Mouse (Mus musculus) hindbrain, embryonic 13.5 days (tissue): ENCODE measurements at regions not wholly inside any gene's neighbourhood (a gene's known extent, or its start where the extent isn't known, plus 50 kb on each side); places are given as distances from the start of the nearest gene placed in this dataset.

Experiments used
- ATAC-seq: fragments of 200-750 bp; cut with Nextera tagmentation; 2 replicates; pipeline ENCODE4 v1.8.0; 2017; ENCODE audit warnings: moderate TSS enrichment; ENCODE audit not compliant: low FRiP score
- H3K27ac ChIP-seq: fragments of 300-500 bp; sonication (generic); 2 replicates; pipeline ENCODE4 v1.5.1; 2015; ENCODE audit warnings: inconsistent platforms, mild to moderate bottlenecking, moderate library complexity
- H3K27me3 ChIP-seq: fragments of 300-500 bp; sonication (generic); 2 replicates; pipeline ENCODE4 v1.6.1; 2015; ENCODE audit warnings: mild to moderate bottlenecking, inconsistent platforms
- H3K36me3 ChIP-seq: fragments of 300-500 bp; sonication (generic); 2 replicates; pipeline ENCODE4 v1.6.1; 2015; ENCODE audit warnings: mild to moderate bottlenecking, inconsistent platforms
- H3K4me1 ChIP-seq: fragments of 300-500 bp; sonication (generic); replicated peaks from 2 replicates; pipeline ENCODE4 v1.6.1; 2015; ENCODE audit warnings: inconsistent platforms
- H3K4me2 ChIP-seq: fragments of 300-500 bp; sonication (generic); 2 replicates; pipeline ENCODE4 v1.6.1; 2015; ENCODE audit warnings: inconsistent platforms, mild to moderate bottlenecking, moderate library complexity
- H3K4me3 ChIP-seq: fragments of 300-500 bp; sonication (generic); 2 replicates; pipeline ENCODE4 v1.5.1; 2015; ENCODE audit warnings: mild to moderate bottlenecking, inconsistent platforms
- H3K9ac ChIP-seq: fragments of 300-500 bp; sonication (generic); 2 replicates; pipeline ENCODE4 v1.6.1; 2015; ENCODE audit warnings: mild to moderate bottlenecking, inconsistent platforms
- H3K9me3 ChIP-seq: fragments of 300-500 bp; sonication (generic); 2 replicates; pipeline ENCODE4 v1.6.1; 2016; ENCODE audit warnings: inconsistent platforms
- WGBS: fragments of 180-500 bp; shearing (Covaris S2); methylation state at CpG from one replicate; pipeline ENCODE4 v1.1.7; 2015; 5-methylcytosine and 5-hydroxymethylcytosine counted together

DNA sequence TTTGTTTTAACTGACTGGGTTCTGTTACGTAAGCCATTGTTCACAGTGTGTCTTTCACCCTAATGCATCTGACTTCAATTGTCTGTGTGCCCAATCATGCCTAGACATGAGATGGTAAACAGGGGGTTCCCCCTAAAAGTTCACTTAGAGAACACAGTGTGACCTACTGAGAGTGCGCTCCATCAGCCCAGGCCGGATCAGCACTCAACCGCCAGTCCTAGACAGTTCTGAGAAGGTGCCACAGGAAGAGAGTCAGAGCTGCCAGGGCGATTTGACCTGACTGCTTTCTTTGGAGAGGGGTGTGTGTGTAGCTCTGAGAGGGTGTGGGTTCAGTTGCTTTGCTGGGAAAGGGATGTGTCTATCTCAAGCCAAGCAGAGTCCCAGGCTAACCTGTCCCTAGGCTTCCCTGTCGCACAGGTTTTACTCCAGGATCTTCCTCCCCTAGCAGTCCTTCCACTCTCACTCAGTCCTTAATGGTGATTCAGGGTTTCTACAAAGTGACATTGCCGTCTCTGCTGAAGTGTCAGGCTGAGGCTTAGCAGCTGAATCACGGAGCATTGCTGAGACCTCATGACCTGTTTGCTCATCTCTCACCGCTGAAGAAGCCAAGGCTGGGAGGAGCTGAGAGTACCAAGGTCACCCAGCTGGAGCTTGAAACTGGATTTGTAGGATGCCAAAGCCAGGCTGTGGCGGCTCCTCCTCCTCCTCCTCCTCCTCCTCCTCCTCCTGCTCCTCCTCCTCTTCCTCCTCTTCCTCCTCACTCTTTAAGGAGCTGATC lies 64.8 kb upstream of the Ipo5 start:
- no peaks in the 10 kb centered on the region; the same call in 1 of the 2 replicates for H3K4me1 ChIP-seq
- no peak overlapping the region for H3K4me3 ChIP-seq
- 0 out of 2 replicates have a peak, but pooled peaks cover 4% of the 10 kb centered on the region for H3K27me3 ChIP-seq
- no peaks in the 10 kb centered on the region for H3K9me3 ChIP-seq
- H3K4me2 ChIP-seq = no peak overlapping the region
- no peak overlapping the region for H3K9ac ChIP-seq
- H3K36me3 ChIP-seq = no peaks in the 10 kb centered on the region
- no peak for ATAC-seq
- 67% methylated on average over 10 of the region's 10 CpGs for WGBS
- H3K27ac ChIP-seq = no peak overlapping the region

DNA sequence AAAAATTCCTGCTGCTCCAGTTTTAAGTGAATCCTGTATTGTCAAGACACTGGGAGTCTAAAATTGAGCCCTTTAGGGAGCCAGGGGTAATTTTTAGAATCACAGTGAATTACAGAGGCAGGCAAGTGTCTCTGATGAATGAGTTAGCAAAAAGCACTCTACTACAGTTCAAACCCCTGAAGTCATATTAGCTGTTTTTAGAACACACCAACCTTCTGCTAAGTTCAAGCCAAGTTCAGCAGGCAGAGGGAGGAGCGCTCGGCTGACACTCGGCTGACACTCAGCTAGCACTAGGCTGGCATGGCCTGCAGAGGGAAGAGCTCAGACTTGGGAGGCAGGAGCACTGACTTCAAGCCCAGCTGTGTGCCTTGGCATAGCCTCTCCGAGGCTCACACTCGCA lies 64.0 kb upstream of the Ipo5 start:
- ATAC-seq = no peak
- 81% methylated on average over 5 of the region's 5 CpGs for WGBS
- H3K36me3 ChIP-seq = no peaks in the 10 kb centered on the region

DNA sequence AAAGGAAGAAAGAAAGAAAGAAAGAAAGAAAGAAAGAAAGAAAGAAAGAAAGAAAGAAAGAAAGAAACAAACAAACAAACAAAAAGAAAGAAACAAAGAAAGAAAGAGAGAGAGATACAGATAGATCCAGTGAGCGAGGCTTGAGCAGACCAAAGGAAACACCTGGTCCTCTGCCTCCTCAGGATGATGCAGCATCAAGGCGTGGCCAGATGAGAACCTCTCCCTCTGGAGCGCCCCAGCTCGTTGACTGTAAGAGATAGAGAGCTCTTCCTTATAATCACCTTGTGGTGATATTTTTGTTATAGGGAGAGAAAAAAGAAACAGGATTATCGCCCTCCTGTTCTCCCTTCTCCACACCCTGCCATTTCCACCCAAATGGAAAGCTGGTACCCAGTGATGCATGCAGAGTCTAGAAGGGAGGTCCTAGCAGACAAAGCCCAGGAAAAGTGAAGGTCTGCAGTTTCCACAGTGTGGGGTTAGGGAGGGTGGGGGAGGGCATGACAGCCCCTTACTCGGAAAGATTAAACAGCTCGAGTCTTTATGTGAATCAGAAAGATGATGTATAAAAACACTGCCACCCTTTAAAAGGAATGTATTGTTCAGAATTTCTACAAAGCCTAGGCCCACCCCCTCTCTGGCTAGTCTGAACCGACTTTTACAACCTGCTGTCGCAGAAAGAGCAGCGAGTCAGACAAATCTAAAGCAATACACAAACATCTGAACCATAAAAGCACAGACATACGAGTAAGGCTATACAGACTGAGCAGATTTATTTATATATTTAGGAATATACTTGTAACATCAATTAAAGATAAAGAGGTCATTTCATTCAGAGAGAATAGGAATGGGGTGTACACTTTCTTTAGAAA lies 62.7 kb upstream of the Ipo5 start:
- Histone ChIP-seq H3K27me3 (0 out of 2 replicates have a peak, but pooled peaks cover 4% of the 10 kb centered on the region), H3K9me3 (no peaks in the 10 kb centered on the region), H3K4me2 (no peak overlapping the region), H3K4me3 (no peak overlapping the region), H3K27ac (no peak overlapping the region), H3K4me1 (no peaks in the 10 kb centered on the region; the same call in 1 of the 2 replicates), H3K36me3 (no peaks in the 10 kb centered on the region), H3K9ac (no peak overlapping the region)
- ATAC-seq = no peak
- 46% methylated on average over 11 of the region's 11 CpGs for WGBS

More for the DNA sequence above, 64.0 kb upstream of the Ipo5 start:
- Histone ChIP-seq H3K9me3 (no peaks in the 10 kb centered on the region), H3K27me3 (0 out of 2 replicates have a peak, but pooled peaks cover 4% of the 10 kb centered on the region), H3K9ac (no peak overlapping the region), H3K27ac (no peak overlapping the region), H3K4me1 (no peaks in the 10 kb centered on the region; the same call in 1 of the 2 replicates), H3K4me2 (no peak overlapping the region), H3K4me3 (no peak overlapping the region)

DNA sequence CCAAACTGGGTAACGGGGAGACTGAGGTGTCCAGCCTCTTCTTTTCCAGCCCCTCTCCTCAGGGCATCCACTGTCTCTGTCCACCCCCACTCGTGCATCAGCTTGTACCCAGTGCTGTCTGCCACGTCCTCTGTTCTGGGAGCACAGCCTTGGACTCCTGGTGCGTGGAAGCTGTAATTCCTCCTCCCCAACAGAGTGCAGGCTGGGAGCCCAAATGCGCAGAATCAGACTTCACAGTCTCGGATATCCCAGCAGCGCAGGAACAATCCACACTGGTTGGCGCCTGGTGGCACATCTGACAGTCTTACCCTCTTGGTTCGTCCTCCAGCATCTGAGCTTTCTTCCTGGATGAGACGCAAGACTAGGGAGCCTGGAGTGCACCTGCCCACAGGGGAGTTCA lies 61.9 kb upstream of the Ipo5 start:
- 72% methylated on average over 10 of the region's 10 CpGs for WGBS
- Histone ChIP-seq H3K27me3 (0 out of 2 replicates have a peak, but pooled peaks cover 4% of the 10 kb centered on the region), H3K4me3 (no peak overlapping the region), H3K4me1 (no peaks in the 10 kb centered on the region; the same call in 1 of the 2 replicates), H3K9me3 (no peaks in the 10 kb centered on the region), H3K27ac (no peak overlapping the region), H3K4me2 (no peak overlapping the region), H3K9ac (0 out of 2 replicates have a peak overlapping the region, but pooled peaks have one; percentile 13), H3K36me3 (no peaks in the 10 kb centered on the region)
- no peak for ATAC-seq

DNA sequence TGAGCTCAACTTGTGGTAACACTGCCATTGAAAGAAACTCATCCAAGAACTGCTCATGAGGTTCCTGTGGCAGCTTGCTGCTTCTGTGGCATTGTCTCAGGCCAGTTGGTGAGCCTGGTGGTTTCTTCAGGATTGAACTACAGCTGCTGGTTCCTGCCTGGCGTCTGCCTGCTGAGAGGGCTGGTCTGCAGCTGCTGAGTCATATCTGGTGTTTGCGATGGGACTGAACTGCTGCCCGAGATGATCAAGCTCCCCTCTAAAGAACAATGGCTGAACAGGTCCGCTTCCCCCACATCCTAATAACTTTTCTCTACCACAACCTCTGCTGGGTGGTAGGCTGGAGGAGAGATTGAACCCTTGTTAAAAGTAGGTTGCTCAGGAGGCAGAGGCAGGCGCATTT lies 57.4 kb upstream of the Ipo5 start:
- Histone ChIP-seq H3K9ac (no peak overlapping the region), H3K9me3 (peaks cover 8% of the 10 kb centered on the region; the same call in 1 of the 2 replicates), H3K27me3 (0 out of 2 replicates have a peak, but pooled peaks cover 4% of the 10 kb centered on the region), H3K4me2 (no peak overlapping the region), H3K4me1 (no peaks in the 10 kb centered on the region; the same call in 1 of the 2 replicates), H3K27ac (no peak overlapping the region), H3K36me3 (no peaks in the 10 kb centered on the region), H3K4me3 (no peak overlapping the region)
- 85% methylated on average over 5 of the region's 5 CpGs for WGBS
- no peak for ATAC-seq

DNA sequence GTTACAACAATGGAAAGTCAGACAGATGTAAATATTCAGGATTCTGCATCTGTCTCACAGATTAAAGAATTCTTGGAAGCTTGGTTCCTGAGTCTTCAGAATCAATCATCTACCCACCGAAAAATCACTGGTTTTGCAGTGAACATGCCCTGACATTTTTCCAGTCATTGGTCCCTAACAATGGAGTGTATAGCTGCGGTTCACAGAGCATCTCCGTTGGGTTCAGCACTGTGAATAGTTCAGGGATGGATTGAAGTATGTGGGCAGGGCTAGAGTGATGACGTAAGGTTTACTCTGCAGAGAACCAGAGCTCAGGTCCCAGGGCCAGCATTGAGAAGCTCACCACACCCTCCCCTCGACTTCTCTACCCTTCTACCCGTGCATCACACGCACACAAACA lies 56.5 kb upstream of the Ipo5 start:
- H3K27me3 ChIP-seq = no peaks in the 10 kb centered on the region
- H3K36me3 ChIP-seq = no peaks in the 10 kb centered on the region
- no peak overlapping the region for H3K4me2 ChIP-seq
- no peaks in the 10 kb centered on the region for H3K4me1 ChIP-seq
- no peak for ATAC-seq
- H3K9ac ChIP-seq = no peak overlapping the region
- no peak overlapping the region for H3K27ac ChIP-seq
- 52% methylated on average over 7 of the region's 7 CpGs for WGBS
- H3K4me3 ChIP-seq = no peak overlapping the region
- peaks cover 15% of the 10 kb centered on the region for H3K9me3 ChIP-seq

DNA sequence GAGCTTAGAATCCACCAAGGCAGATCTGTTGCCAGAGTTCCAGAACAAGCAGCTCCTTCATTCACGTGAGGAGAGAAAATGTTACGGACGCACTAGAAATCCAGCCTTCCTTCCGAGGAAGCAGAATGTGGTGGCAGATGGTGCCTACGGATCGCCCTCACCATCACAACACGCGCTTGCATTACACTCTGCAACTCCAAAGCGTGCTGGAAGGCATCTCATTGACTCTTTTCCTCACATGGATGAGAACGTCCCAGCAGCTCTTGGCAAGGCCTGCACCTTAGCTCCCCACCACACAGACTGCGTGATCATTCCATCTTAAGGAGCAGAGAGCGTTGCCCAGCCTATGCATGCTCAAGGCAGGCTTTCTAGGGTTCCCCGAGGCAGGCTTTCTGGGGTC lies 55.8 kb upstream of the Ipo5 start:
- H3K27me3 ChIP-seq = no peaks in the 10 kb centered on the region
- no peak overlapping the region for H3K4me2 ChIP-seq
- 93% methylated on average over 13 of the region's 13 CpGs for WGBS
- ATAC-seq = no peak
- no peaks in the 10 kb centered on the region for H3K36me3 ChIP-seq
- H3K4me1 ChIP-seq = no peaks in the 10 kb centered on the region
- H3K9ac ChIP-seq = no peak overlapping the region
- H3K4me3 ChIP-seq = no peak overlapping the region
- H3K27ac ChIP-seq = no peak overlapping the region
- peaks cover 15% of the 10 kb centered on the region for H3K9me3 ChIP-seq
